Mouse (Mus musculus): ENCODE results near the gene Hist1h4d. TPM values are rescaled to one million over a fixed set of nuclear protein-coding genes. Genes with fewer than 3 reads are reported as not detected.
A peak's percentile ranks its signal among the peaks of the same experiment; 100 is the strongest.
"Not testable (repeated sequence)": the region's sequence is repeated elsewhere in the genome, so short reads cannot be mapped to it uniquely, and the experiment has no call there.

The Hist1h4d gene
- polyA plus RNA-seq, 1 experiment, result 13.8 TPM

DNA sequence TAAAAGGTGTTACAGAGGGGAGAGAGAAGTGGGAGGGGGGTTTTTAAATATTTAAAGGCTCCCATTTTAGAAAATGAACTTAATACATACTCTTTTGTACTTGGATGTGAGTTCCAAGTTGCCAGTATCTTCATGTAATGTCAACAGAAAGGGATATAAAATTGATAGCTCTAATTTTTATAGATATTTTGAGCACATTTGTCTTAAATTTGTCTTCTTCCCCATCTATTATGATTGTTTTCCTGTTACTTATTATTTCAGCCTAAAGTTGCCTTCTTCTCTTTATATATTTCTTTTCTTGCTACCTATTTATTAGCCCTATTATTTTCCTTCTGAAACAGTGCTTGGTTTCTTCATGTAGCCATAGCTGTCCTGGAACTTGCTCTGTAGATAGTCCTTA is 28.4 kb upstream of the Hist1h4d start, which contains the start of gene Hist1h1d:
Hist1h1d (plus strand) TSS at position 301 of the 400 bp plus-strand sequence.
- H3K4me3 ChIP-seq (ENCODE audit: low read depth, low read length), result no peak within 1 kb of the TSS
- TF ChIP-seq POLR2A (IDR thresholded peaks at IDR 0.05; ENCODE audit: low read depth, low read length), result no peak
- TF ChIP-seq CTCF (IDR thresholded peaks at IDR 0.05; ENCODE audit: extremely low read depth, insufficient read length, insufficient replicate concordance, low read depth, low read length), result no peak
- H3K36me3 ChIP-seq (ENCODE audit: control insufficient read depth, insufficient read depth, low read length), result no peaks in the 10 kb centered on the region
- no peaks in the 10 kb centered on the region for H3K27me3 ChIP-seq (ENCODE audit: control insufficient read depth, insufficient read depth, low read length)
- H3K4me1 ChIP-seq (ENCODE audit: control insufficient read depth, insufficient read depth, insufficient read length, low read length), result peaks cover 2% of the 10 kb centered on the region; the same call in 1 of the 2 replicates
- no peak within 1 kb of the TSS for H3K27ac ChIP-seq (ENCODE audit: insufficient read depth, low read depth, low read length)

DNA sequence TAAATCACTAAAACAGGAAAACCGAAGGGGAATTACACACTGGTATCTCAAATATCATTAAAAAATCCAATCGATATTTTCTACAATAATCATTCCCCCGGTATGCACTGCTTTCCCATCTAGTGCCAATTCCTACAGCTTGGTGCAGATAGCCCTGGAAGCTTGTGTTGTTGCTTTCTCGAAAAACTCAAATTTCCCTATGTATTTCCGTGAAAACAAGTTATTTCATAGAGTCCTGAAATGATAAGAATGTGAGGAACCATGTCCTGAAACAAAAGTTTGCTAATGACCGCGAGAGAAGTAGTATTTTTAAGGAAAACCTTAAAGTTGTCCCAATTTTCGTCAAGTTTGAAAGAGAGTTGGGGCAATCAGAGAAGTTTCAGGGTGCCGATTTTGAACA is 27.0 kb upstream of the Hist1h4d start:
- 9% methylated on average over 9 of the region's 9 CpGs for WGBS
- no peak overlapping the region for H3K4me3 ChIP-seq (ENCODE audit: low read depth, low read length)

DNA sequence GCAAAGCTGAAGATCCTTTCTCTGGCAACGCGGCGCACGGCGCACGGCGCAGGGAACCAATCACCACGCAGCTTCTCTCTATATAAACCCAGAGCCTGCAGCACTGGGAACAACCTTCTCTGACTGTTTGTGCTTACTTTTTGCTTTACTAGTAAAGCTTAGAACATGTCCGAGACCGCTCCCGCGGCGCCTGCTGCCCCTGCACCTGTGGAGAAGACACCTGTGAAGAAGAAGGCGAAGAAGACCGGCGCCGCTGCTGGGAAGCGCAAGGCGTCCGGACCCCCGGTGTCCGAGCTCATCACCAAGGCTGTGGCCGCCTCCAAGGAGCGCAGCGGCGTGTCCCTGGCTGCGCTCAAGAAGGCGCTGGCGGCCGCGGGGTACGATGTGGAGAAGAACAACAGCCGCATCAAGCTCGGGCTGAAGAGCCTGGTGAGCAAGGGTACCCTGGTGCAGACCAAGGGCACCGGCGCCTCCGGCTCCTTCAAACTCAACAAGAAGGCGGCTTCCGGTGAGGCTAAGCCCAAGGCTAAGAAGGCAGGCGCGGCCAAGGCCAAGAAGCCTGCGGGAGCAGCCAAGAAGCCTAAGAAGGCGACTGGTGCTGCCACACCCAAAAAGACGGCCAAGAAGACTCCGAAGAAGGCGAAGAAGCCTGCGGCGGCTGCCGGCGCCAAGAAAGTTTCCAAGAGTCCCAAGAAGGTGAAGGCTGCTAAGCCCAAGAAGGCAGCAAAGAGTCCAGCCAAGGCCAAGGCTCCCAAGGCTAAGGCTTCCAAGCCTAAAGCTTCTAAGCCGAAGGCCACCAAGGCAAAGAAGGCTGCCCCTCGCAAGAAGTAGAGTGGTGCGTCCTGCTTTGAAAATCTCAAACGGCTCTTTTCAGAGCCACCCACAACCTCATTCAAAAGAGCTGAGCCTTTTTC is 26.2 kb upstream of the Hist1h4d start:
- under 1% methylated on average over 54 of the region's 54 CpGs for WGBS
- TF ChIP-seq POLR2A (IDR thresholded peaks at IDR 0.05; ENCODE audit: low read depth, low read length), result peak; percentile 83
- no peak for TF ChIP-seq CTCF (IDR thresholded peaks at IDR 0.05; ENCODE audit: extremely low read depth, insufficient read length, insufficient replicate concordance, low read depth, low read length)
- peaks cover 2% of the 10 kb centered on the region; the same call in 1 of the 2 replicates for H3K4me1 ChIP-seq (ENCODE audit: control insufficient read depth, insufficient read depth, insufficient read length, low read length)

More for the DNA sequence above, 27.0 kb upstream of the Hist1h4d start:
- Histone ChIP-seq H3K36me3 (ENCODE audit: control insufficient read depth, insufficient read depth, low read length) (no peaks in the 10 kb centered on the region), H3K27me3 (ENCODE audit: control insufficient read depth, insufficient read depth, low read length) (no peaks in the 10 kb centered on the region), H3K4me1 (ENCODE audit: control insufficient read depth, insufficient read depth, insufficient read length, low read length) (peaks cover 2% of the 10 kb centered on the region; the same call in 1 of the 2 replicates), H3K27ac (ENCODE audit: insufficient read depth, low read depth, low read length) (peak overlapping the region; percentile 53)
- TF ChIP-seq POLR2A (IDR thresholded peaks at IDR 0.05; ENCODE audit: low read depth, low read length) (no peak), CTCF (IDR thresholded peaks at IDR 0.05; ENCODE audit: extremely low read depth, insufficient read length, insufficient replicate concordance, low read depth, low read length) (no peak)

DNA sequence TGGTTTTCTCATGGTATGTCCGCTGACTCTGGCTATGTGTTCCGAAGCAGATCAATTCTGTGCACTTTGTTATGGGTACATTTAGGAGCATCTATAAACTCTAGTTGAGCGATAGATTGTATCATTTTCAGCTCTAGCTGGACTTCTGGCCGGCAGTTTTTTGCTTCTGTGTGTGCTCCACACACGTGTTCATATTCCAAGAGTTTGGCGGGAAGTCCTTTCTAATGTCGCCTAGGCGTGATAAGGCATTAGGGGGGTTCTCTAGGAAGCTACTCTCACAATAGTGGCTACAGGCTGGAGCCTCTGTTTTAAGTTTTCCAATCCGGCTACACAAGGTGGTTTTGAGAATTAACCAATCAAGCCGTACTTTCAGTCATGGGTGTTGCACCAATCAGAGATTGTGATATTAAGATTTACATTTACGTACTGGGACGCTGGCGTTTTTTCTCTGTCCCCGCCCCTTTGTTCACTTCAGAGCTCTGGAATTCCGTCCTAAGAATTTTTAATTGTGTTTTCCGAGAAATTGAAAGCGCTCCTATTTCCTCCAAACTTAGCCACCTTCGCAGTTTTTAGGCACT is 25.5 kb upstream of the Hist1h4d start:
- under 1% methylated on average over 18 of the region's 18 CpGs for WGBS
- Histone ChIP-seq H3K27me3 (ENCODE audit: control insufficient read depth, insufficient read depth, low read length) (no peaks in the 10 kb centered on the region), H3K4me1 (ENCODE audit: control insufficient read depth, insufficient read depth, insufficient read length, low read length) (no peaks in the 10 kb centered on the region; the same call in 1 of the 2 replicates), H3K27ac (ENCODE audit: insufficient read depth, low read depth, low read length) (peak overlapping the region; percentile 96), H3K4me3 (ENCODE audit: low read depth, low read length) (peak overlapping the region; percentile 83), H3K36me3 (ENCODE audit: control insufficient read depth, insufficient read depth, low read length) (no peaks in the 10 kb centered on the region)
- no peak for TF ChIP-seq CTCF (IDR thresholded peaks at IDR 0.05; ENCODE audit: extremely low read depth, insufficient read length, insufficient replicate concordance, low read depth, low read length)
- TF ChIP-seq POLR2A (IDR thresholded peaks at IDR 0.05; ENCODE audit: low read depth, low read length), result no peak; the same call in 1 of the 2 replicates

More for the DNA sequence above, 26.2 kb upstream of the Hist1h4d start:
- H3K27me3 ChIP-seq (ENCODE audit: control insufficient read depth, insufficient read depth, low read length), result no peaks in the 10 kb centered on the region
- peak overlapping the region; percentile 83 for H3K4me3 ChIP-seq (ENCODE audit: low read depth, low read length)
- H3K36me3 ChIP-seq (ENCODE audit: control insufficient read depth, insufficient read depth, low read length), result no peaks in the 10 kb centered on the region
- peak overlapping the region; percentile 96 for H3K27ac ChIP-seq (ENCODE audit: insufficient read depth, low read depth, low read length)

DNA sequence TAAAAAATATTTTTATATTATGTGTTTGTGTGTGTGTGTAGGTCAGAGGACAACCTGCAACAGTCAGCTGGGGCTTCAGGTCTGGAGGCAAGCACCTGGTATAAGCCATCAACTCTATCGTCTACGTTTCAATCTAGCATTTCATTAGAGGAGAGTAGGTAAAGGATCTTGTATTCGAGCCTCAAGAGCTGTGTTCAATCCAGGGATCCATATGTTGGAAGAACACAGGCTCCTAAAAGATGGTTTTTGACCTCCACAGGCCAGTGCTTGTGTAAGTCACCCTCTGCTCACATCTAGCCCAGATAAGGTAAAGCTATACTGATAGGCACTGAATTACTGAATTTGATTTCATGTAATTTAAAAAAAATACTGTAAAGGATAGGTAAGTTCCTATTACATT is 24.5 kb upstream of the Hist1h4d start:
- no peaks in the 10 kb centered on the region for H3K4me1 ChIP-seq (ENCODE audit: control insufficient read depth, insufficient read depth, insufficient read length, low read length)
- H3K27ac ChIP-seq (ENCODE audit: insufficient read depth, low read depth, low read length), result no peak overlapping the region
- H3K36me3 ChIP-seq (ENCODE audit: control insufficient read depth, insufficient read depth, low read length), result no peaks in the 10 kb centered on the region
- TF ChIP-seq CTCF (IDR thresholded peaks at IDR 0.05; ENCODE audit: extremely low read depth, insufficient read length, insufficient replicate concordance, low read depth, low read length), result no peak
- H3K27me3 ChIP-seq (ENCODE audit: control insufficient read depth, insufficient read depth, low read length), result no peaks in the 10 kb centered on the region
- no peak overlapping the region for H3K4me3 ChIP-seq (ENCODE audit: low read depth, low read length)
- WGBS, result 62% methylated on average over 3 of the region's 3 CpGs

DNA sequence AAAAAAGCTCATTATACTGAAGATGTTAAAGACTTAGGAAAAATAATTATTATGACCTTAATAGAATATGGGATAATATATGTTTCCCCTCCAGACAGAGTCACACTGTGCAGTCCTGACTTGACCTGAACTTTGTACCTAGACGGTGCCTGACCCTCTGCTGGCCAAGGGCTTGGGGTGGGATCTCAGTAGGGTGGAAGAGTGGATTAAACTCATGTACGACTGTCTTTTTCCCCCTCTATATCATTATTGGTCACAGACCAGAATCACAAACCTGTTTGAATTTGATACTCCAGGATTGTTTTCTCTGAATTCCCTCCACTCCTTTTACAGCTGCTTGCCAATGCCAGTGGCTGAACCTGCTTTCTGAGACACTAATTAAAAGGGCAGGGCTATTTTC is 20.7 kb upstream of the Hist1h4d start:
- H3K4me1 ChIP-seq (ENCODE audit: control insufficient read depth, insufficient read depth, insufficient read length, low read length); H3K27me3 ChIP-seq (ENCODE audit: control insufficient read depth, insufficient read depth, low read length); H3K4me3 ChIP-seq (ENCODE audit: low read depth, low read length); H3K36me3 ChIP-seq (ENCODE audit: control insufficient read depth, insufficient read depth, low read length): not testable (repeated sequence)
- 0 out of 2 replicates have a peak overlapping the region, but pooled peaks have one; percentile 1 for H3K27ac ChIP-seq (ENCODE audit: insufficient read depth, low read depth, low read length)
- WGBS, result 14% methylated on average over 2 of the region's 2 CpGs

DNA sequence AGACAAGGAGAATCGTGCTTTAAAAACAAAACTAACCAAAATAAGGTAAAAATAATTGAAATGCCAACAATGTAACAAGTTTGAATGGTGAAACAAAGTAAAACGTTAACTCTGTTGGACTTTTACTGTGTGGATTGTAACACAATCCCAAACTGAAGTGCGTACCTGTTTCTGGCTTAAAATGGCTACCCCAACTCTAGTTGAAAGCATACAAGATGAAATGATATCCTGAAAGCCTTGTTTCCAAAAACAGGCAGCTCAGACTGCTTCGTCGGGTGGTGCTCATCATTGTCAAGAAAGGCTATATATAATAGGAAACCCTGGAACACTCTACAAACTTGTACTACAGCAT is 19.9 kb upstream of the Hist1h4d start:
- H3K36me3 ChIP-seq (ENCODE audit: control insufficient read depth, insufficient read depth, low read length); H3K27me3 ChIP-seq (ENCODE audit: control insufficient read depth, insufficient read depth, low read length); H3K4me1 ChIP-seq (ENCODE audit: control insufficient read depth, insufficient read depth, insufficient read length, low read length): not testable (repeated sequence)
- Histone ChIP-seq H3K27ac (ENCODE audit: insufficient read depth, low read depth, low read length) (peak overlapping the region; percentile 93), H3K4me3 (ENCODE audit: low read depth, low read length) (peak overlapping the region; percentile 93; the same call in 1 of the 2 replicates)
- 0% methylated on average over 2 of the region's 5 CpGs for WGBS

Measured in small intestine, adult 2 months (tissue).